Mouse (Mus musculus) erythroblast, embryonic 14.5 days (primary cell): ENCODE data around the gene Nkap.

Experiments used
- GATA1 ChIP-seq: IDR thresholded peaks from 2 replicates; pipeline ENCODE4 v1.6.1; 2012; ENCODE audit warnings: low read length, inconsistent platforms, mixed read lengths
- TAL1 ChIP-seq: IDR thresholded peaks from 3 replicates; pipeline ENCODE4 v1.6.1; 2012; ENCODE audit warnings: low read length, inconsistent platforms, mixed read lengths

DNA sequence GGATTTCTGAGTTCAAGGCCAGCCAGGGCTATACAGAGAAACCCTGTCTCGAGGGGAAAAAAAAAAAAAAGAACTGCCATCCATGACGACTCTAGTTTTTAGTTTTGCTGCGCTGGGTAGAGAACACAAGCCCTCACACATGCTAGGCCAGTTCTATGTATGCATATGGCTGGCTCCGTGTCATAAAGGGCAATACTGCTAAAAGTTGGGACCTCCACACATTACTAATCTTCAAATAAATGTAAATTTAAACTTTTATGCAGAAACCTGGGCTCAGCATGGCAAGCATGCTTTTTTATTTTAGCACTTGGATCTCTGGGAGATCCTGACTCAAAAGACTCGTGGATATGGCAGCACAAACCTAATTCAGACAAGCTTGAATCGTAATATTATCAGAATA, 45.4 kb upstream of the Nkap start:
- TF ChIP-seq GATA1 (no peak), TAL1 (no peak)
